Mouse (Mus musculus) layer of hippocampus, postnatal 25 days (tissue): Measurements from ENCODE around the gene Angptl2. TPM values are rescaled to one million over a fixed set of nuclear protein-coding genes. Genes with fewer than 3 reads are reported as not detected.

ENCODE experiments used
- DNase-seq, 2 experiments: peaks; one replicate each; pipeline ENCODE4 v3.0.0; 2022; ENCODE audit warnings: mixed read lengths in 2 of 2, low spot score in 1 of 2; ENCODE audit errors: extremely low spot score in 1 of 2
- total RNA-seq, 2 experiments: library from RNA; stranded (reverse); gene quantifications; 2 replicates each; pipeline ENCODE4 v1.2.3; 2021

Gene Angptl2
- 1 to 10 TPM; 1.3 to 1.8 TPM for total RNA-seq

GRCm38 (mm10) chr2:33215700-33216509, at the start of gene Angptl2:
TSS of gene Angptl2 (plus strand) at chr2:33216069.
- peak in 1 of 2 experiments; percentile 51 for DNase-seq

GRCm38 (mm10) chr2:33167060-33167459, 48.8 kb upstream of the Angptl2 start:
- no peak for DNase-seq

- no peak for DNase-seq
These were observed 46.4 kb upstream of the Angptl2 start for GRCm38 (mm10) chr2:33169445-33169844.

- no peak for DNase-seq
These were observed 44.9 kb upstream of the Angptl2 start for GRCm38 (mm10) chr2:33170777-33171565.

GRCm38 (mm10) chr2:33173126-33173525, 42.7 kb upstream of the Angptl2 start:
- no peak for DNase-seq

GRCm38 (mm10) chr2:33173686-33174085, 42.2 kb upstream of the Angptl2 start:
- no peak for DNase-seq

- no peak for DNase-seq
These were observed 39.4 kb upstream of the Angptl2 start for GRCm38 (mm10) chr2:33176516-33176915.

- no peak for DNase-seq
These were observed 38.9 kb upstream of the Angptl2 start for GRCm38 (mm10) chr2:33176921-33177320.

GRCm38 (mm10) chr2:33177443-33178242, 38.2 kb upstream of the Angptl2 start:
- no peak for DNase-seq

- no peak for DNase-seq
These were observed 37.5 kb upstream of the Angptl2 start for GRCm38 (mm10) chr2:33178243-33178932.

- DNase-seq = no peak
These were observed 36.5 kb upstream of the Angptl2 start for GRCm38 (mm10) chr2:33179171-33179929.

- DNase-seq = no peak
These were observed 35.8 kb upstream of the Angptl2 start for GRCm38 (mm10) chr2:33179930-33180630.

GRCm38 (mm10) chr2:33183321-33183720, 32.5 kb upstream of the Angptl2 start:
- DNase-seq = no peak

- DNase-seq = no peak
These were observed 31.2 kb upstream of the Angptl2 start for GRCm38 (mm10) chr2:33184641-33185040.

- peak in 1 of 2 experiments; percentile 53 for DNase-seq
These were observed 30.6 kb upstream of the Angptl2 start for GRCm38 (mm10) chr2:33185258-33185657.

- DNase-seq = no peak
These were observed 29.4 kb upstream of the Angptl2 start for GRCm38 (mm10) chr2:33186505-33186904.

- DNase-seq = no peak
These were observed 28.0 kb upstream of the Angptl2 start for GRCm38 (mm10) chr2:33187874-33188273.

- no peak for DNase-seq
These were observed 26.8 kb upstream of the Angptl2 start for GRCm38 (mm10) chr2:33188925-33189670.
